Mouse (Mus musculus): ENCODE measurements around the gene Defb19.

DNA sequence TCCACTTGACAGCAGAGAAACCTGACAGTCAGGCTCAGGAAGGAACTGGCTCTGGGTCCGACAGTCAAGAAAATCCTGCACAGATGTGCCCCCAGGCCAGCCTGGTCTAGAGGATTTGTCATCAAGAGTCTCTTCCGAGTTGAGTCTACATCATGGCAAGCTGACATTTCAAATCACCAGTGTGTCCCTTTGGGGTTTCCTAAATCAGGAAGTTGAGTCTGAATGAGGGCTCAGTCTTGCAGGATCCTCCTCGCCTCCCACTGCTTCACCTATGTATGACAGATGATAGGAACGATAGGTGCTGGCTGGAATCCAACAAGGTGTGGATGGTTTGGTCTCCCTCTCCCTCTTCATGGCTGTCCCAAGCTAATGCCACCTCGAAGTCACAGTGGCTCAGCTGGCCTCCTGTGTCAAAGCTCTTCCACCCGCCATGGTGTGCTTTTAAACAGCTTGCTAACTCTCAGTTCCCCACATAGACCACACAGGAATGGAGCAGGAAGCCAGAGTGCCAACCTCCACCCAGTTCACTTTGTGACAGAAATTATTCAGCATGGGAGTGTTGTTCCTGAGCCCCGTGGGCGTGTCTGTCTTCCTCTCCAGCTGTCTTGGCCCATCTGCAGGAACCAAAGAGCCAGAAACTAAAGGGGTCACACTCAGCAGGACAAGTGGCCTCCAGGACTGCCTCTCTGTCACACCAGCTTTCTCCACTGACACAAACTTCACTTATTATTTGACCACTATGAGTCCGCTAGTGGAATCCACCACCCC lies 40.4 kb upstream of the Defb19 start:
- TF ChIP-seq POLR2A (IDR thresholded peaks at IDR 0.05; ENCODE audit: insufficient read depth, low read depth, low read length) (no peak), CTCF (IDR thresholded peaks at IDR 0.05; ENCODE audit: insufficient read depth, low read depth, low read length) (no peak)
